Mouse (Mus musculus) forebrain, embryonic 16.5 days (tissue): ENCODE measurements around the gene Ghrhr. TPM values are rescaled to one million over a fixed set of nuclear protein-coding genes. Genes with fewer than 3 reads are reported as not detected.

Experiments used
- ATAC-seq: fragments of 200-750 bp; cut with Nextera tagmentation; 2 replicates; pipeline ENCODE4 v1.8.0; 2017; ENCODE audit warnings: mild to moderate bottlenecking, moderate library complexity
- H3K27ac ChIP-seq: fragments of 300-500 bp; sonication (generic); 2 replicates; pipeline ENCODE4 v1.5.1; 2014; ENCODE audit warnings: low read length, control low read depth
- H3K27me3 ChIP-seq: fragments of 300-500 bp; sonication (generic); replicated peaks from 2 replicates; pipeline ENCODE4 v1.6.1; 2014; ENCODE audit warnings: low read length; ENCODE audit not compliant: control insufficient read depth, insufficient read depth
- H3K36me3 ChIP-seq: fragments of 300-500 bp; sonication (generic); 2 replicates; pipeline ENCODE4 v1.6.1; 2014; ENCODE audit not compliant: control insufficient read depth, insufficient read depth
- H3K4me1 ChIP-seq: fragments of 300-500 bp; sonication (generic); replicated peaks from 2 replicates; pipeline ENCODE4 v1.6.1; 2014; ENCODE audit warnings: low read length; ENCODE audit not compliant: control insufficient read depth, insufficient read depth
- H3K4me2 ChIP-seq: fragments of 300-500 bp; sonication (generic); 2 replicates; pipeline ENCODE4 v1.6.1; 2014; ENCODE audit warnings: mild to moderate bottlenecking, low read length, control low read depth
- H3K4me3 ChIP-seq: fragments of 300-500 bp; sonication (generic); replicated peaks from 2 replicates; pipeline ENCODE4 v1.5.1; 2014; ENCODE audit warnings: mild to moderate bottlenecking, low read length, control low read depth
- H3K9ac ChIP-seq: fragments of 300-500 bp; sonication (generic); replicated peaks from 2 replicates; pipeline ENCODE4 v1.6.1; 2014; ENCODE audit warnings: low read depth, low read length, control low read depth
- H3K9me3 ChIP-seq: fragments of 300-500 bp; sonication (generic); 2 replicates; pipeline ENCODE4 v1.6.1; 2016; ENCODE audit warnings: low read length; ENCODE audit not compliant: control insufficient read depth
- WGBS: fragments of 180-500 bp; shearing (Covaris S2); extraction: QIAGEN DNeasy Blood & Tissue Kit; methylation state at CpG from one replicate; pipeline ENCODE4 v1.1.7; 2014; 5-methylcytosine and 5-hydroxymethylcytosine counted together
- polyA plus RNA-seq: library from polyadenylated mRNA; unstranded; fragments of >200 nt; fragmentation: Nextera tagmentation; extraction: Ambion mirVana; gene quantifications from 2 replicates; pipeline ENCODE4 v1.2.1, GENCODE M21; 2015

Ghrhr gene
- polyA plus RNA-seq, 1 experiment from 2014 or later = not detected

- 59% methylated on average over 6 of the region's 6 CpGs for WGBS
- Histone ChIP-seq H3K27me3 (no peaks in the 10 kb centered on the region), H3K9me3 (no peaks in the 10 kb centered on the region), H3K9ac (no peak overlapping the region), H3K4me3 (no peak overlapping the region), H3K36me3 (no peaks in the 10 kb centered on the region), H3K4me1 (peaks cover 12% of the 10 kb centered on the region), H3K4me2 (no peak overlapping the region), H3K27ac (no peak overlapping the region)
- no peak for ATAC-seq
Observed at GRCm38 (mm10) chr6:55338077-55338476, 38.0 kb upstream of the Ghrhr start.

- WGBS = 83% methylated on average over 9 of the region's 9 CpGs
- no peak for ATAC-seq
- Histone ChIP-seq H3K36me3 (no peaks in the 10 kb centered on the region), H3K27me3 (no peaks in the 10 kb centered on the region), H3K4me3 (no peak overlapping the region), H3K9me3 (no peaks in the 10 kb centered on the region), H3K27ac (no peak overlapping the region), H3K9ac (no peak overlapping the region), H3K4me1 (peaks cover 9% of the 10 kb centered on the region), H3K4me2 (no peak overlapping the region)
Observed at GRCm38 (mm10) chr6:55338934-55339825, 36.9 kb upstream of the Ghrhr start.

GRCm38 (mm10) chr6:55341688-55342087, 34.4 kb upstream of the Ghrhr start:
- Histone ChIP-seq H3K9me3 (no peaks in the 10 kb centered on the region), H3K9ac (no peak overlapping the region), H3K4me2 (no peak overlapping the region), H3K4me1 (no peaks in the 10 kb centered on the region), H3K27me3 (no peaks in the 10 kb centered on the region), H3K27ac (no peak overlapping the region), H3K4me3 (no peak overlapping the region), H3K36me3 (no peaks in the 10 kb centered on the region)
- 24% methylated on average over 5 of the region's 5 CpGs for WGBS
- no peak for ATAC-seq

- Histone ChIP-seq H3K4me3 (no peak overlapping the region), H3K36me3 (no peaks in the 10 kb centered on the region)
- ATAC-seq = no peak; the same call in 1 of the 2 replicates
Observed at GRCm38 (mm10) chr6:55342328-55342727, 33.8 kb upstream of the Ghrhr start.

GRCm38 (mm10) chr6:55343446-55343845, 32.6 kb upstream of the Ghrhr start:
- Histone ChIP-seq H3K27me3 (no peaks in the 10 kb centered on the region), H3K36me3 (no peaks in the 10 kb centered on the region), H3K4me1 (no peaks in the 10 kb centered on the region), H3K4me3 (no peak overlapping the region), H3K27ac (no peak overlapping the region), H3K9ac (no peak overlapping the region), H3K4me2 (no peak overlapping the region), H3K9me3 (no peaks in the 10 kb centered on the region)
- 65% methylated on average over 10 of the region's 10 CpGs for WGBS
- ATAC-seq = no peak

More at GRCm38 (mm10) chr6:55342328-55342727, 33.8 kb upstream of the Ghrhr start:
- no peak overlapping the region for H3K27ac ChIP-seq
- H3K9ac ChIP-seq = no peak overlapping the region
- no peak overlapping the region for H3K4me2 ChIP-seq
- no peaks in the 10 kb centered on the region for H3K4me1 ChIP-seq
- no peaks in the 10 kb centered on the region for H3K27me3 ChIP-seq
- 60% methylated on average over 9 of the region's 9 CpGs for WGBS
- no peaks in the 10 kb centered on the region for H3K9me3 ChIP-seq

GRCm38 (mm10) chr6:55344291-55345016, 31.6 kb upstream of the Ghrhr start:
- no peak for ATAC-seq
- Histone ChIP-seq H3K9ac (no peak overlapping the region), H3K27ac (no peak overlapping the region), H3K4me2 (no peak overlapping the region), H3K36me3 (no peaks in the 10 kb centered on the region), H3K27me3 (no peaks in the 10 kb centered on the region), H3K4me3 (no peak overlapping the region), H3K9me3 (no peaks in the 10 kb centered on the region), H3K4me1 (no peaks in the 10 kb centered on the region)
- 88% methylated on average over 9 of the region's 9 CpGs for WGBS

- Histone ChIP-seq H3K9ac (no peak overlapping the region), H3K4me1 (no peaks in the 10 kb centered on the region), H3K4me3 (no peak overlapping the region), H3K9me3 (peaks cover 4% of the 10 kb centered on the region; the same call in 1 of the 2 replicates), H3K27me3 (no peaks in the 10 kb centered on the region), H3K4me2 (no peak overlapping the region), H3K27ac (no peak overlapping the region), H3K36me3 (no peaks in the 10 kb centered on the region)
- ATAC-seq = no peak
- WGBS = 89% methylated on average over 10 of the region's 10 CpGs
Observed at GRCm38 (mm10) chr6:55345264-55345663, 30.8 kb upstream of the Ghrhr start.

GRCm38 (mm10) chr6:55346491-55346890, 29.6 kb upstream of the Ghrhr start:
- no peaks in the 10 kb centered on the region for H3K36me3 ChIP-seq
- H3K4me1 ChIP-seq = no peaks in the 10 kb centered on the region
- no peak overlapping the region for H3K4me2 ChIP-seq
- WGBS = 85% methylated on average over 7 of the region's 7 CpGs
- no peak overlapping the region for H3K9ac ChIP-seq
- no peak overlapping the region for H3K27ac ChIP-seq
- H3K4me3 ChIP-seq = no peak overlapping the region
- H3K27me3 ChIP-seq = no peaks in the 10 kb centered on the region
- H3K9me3 ChIP-seq = peaks cover 4% of the 10 kb centered on the region; the same call in 1 of the 2 replicates
- ATAC-seq = no peak

- H3K9me3 ChIP-seq = peaks cover 4% of the 10 kb centered on the region; the same call in 1 of the 2 replicates
- ATAC-seq = no peak
- no peak overlapping the region for H3K27ac ChIP-seq
- no peak overlapping the region for H3K9ac ChIP-seq
- no peaks in the 10 kb centered on the region for H3K4me1 ChIP-seq
- H3K27me3 ChIP-seq = no peaks in the 10 kb centered on the region
- no peak overlapping the region for H3K4me3 ChIP-seq
- no peaks in the 10 kb centered on the region for H3K36me3 ChIP-seq
- no peak overlapping the region for H3K4me2 ChIP-seq
- WGBS = 93% methylated on average over 5 of the region's 5 CpGs
Observed at GRCm38 (mm10) chr6:55347711-55348571, 28.2 kb upstream of the Ghrhr start.
